Mouse (Mus musculus): Measurements from ENCODE around the gene Syngr2. TPM values are rescaled to one million over a fixed set of nuclear protein-coding genes. Genes with fewer than 3 reads are reported as not detected.
"Not testable (repeated sequence)": the region's sequence is repeated elsewhere in the genome, so short reads cannot be mapped to it uniquely, and the experiment has no call there.

The Syngr2 gene
- polyA plus RNA-seq, 1 experiment from 2014 or later: 93.2 TPM

GRCm38 (mm10) chr11:117780199-117780515 lies 29.3 kb upstream of the Syngr2 start:
- ATAC-seq (ENCODE audit: low FRiP score, low TSS enrichment): peak; percentile 17; the same call in 1 of the 2 replicates
- peak overlapping the region; percentile 65 for H3K4me3 ChIP-seq (ENCODE audit: low read length)

DNA sequence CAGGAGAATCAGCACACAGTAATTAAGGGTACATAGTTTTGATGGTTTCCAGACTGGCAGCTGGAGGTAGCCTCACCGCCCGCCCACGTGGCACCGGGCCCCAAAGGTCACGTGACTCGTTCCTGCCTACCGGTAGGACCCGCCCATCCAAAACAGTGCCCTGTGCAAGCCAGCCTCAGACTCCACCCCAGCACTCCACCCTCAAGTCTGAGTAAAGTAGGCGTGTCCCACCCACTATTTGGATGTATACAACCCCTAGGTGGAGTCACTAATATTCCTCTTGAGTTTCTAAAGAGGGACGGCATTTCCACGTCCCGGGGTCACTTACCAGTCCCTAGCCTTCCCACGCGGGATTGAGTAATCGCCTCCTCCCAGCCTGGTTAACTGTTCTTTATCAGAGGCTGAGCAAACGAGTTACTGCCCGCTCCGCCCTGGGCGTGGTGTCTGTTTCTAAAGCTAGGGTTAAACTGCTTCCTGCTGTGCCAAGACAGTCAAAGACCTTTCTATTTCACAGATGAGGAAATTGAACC lies 28.8 kb upstream of the Syngr2 start:
- Histone ChIP-seq H3K4me3 (ENCODE audit: low read length) (peak overlapping the region; percentile 65), H3K9me3 (ENCODE audit: low read length) (no peaks in the 10 kb centered on the region), H3K4me1 (ENCODE audit: insufficient read depth, low read length) (peaks cover 46% of the 10 kb centered on the region), H3K27ac (ENCODE audit: low read length) (peak overlapping the region; percentile 89), H3K4me2 (replicated peaks; ENCODE audit: low read depth, low read length) (peak overlapping the region; percentile 97), H3K27me3 (ENCODE audit: insufficient read depth, low read length) (no peaks in the 10 kb centered on the region), H3K9ac (replicated peaks; ENCODE audit: low read length) (peak overlapping the region; percentile 85), H3K36me3 (ENCODE audit: insufficient read depth, low read length) (peaks cover under 1% of the 10 kb centered on the region; the same call in 1 of the 2 replicates)
- peak; percentile 71 for ATAC-seq (ENCODE audit: low FRiP score, low TSS enrichment)
- under 1% methylated on average over 19 of the region's 19 CpGs for WGBS

More at GRCm38 (mm10) chr11:117780199-117780515, 29.3 kb upstream of the Syngr2 start:
- no peaks in the 10 kb centered on the region for H3K9me3 ChIP-seq (ENCODE audit: low read length)
- H3K9ac ChIP-seq (replicated peaks; ENCODE audit: low read length): peak overlapping the region; percentile 85
- peak overlapping the region; percentile 89 for H3K27ac ChIP-seq (ENCODE audit: low read length)
- peaks cover 46% of the 10 kb centered on the region for H3K4me1 ChIP-seq (ENCODE audit: insufficient read depth, low read length)
- no peaks in the 10 kb centered on the region for H3K27me3 ChIP-seq (ENCODE audit: insufficient read depth, low read length)
- WGBS: under 1% methylated on average over 17 of the region's 17 CpGs
- peak overlapping the region; percentile 97 for H3K4me2 ChIP-seq (replicated peaks; ENCODE audit: low read depth, low read length)
- peaks cover 5% of the 10 kb centered on the region for H3K36me3 ChIP-seq (ENCODE audit: insufficient read depth, low read length)

DNA sequence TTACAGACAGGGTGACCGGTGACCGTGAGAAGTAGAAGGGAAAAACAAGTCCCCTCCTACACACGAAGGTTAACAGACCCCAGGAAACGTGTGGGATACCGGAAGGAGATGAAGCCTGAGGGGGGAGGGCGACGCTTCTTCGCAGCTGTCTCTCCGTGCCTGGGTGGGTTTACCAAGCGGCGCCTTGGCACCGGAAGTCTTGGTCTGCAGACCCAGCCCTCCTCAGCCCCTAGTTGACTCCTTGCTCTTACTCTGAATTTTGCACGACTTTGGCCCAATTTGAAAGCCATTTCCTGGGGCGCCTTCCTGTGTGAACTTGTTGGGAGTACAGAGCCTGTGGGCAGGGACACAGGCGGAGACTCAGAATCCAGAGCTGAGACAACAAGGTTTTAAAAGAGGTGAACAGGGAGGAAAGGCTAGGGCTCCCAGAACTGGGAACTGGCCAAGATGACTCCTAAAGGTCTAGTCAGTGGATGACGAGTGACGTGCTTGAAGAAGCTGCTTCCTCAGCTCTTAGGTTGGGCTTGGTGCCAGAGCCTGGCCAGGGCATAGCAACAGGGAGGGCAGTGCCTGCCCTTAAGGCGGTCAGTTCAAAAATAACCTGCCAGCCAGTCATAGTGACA lies 28.2 kb upstream of the Syngr2 start:
- Histone ChIP-seq H3K27me3 (ENCODE audit: insufficient read depth, low read length) (no peaks in the 10 kb centered on the region), H3K36me3 (ENCODE audit: insufficient read depth, low read length) (no peaks in the 10 kb centered on the region), H3K27ac (ENCODE audit: low read length) (peak overlapping the region; percentile 89), H3K4me3 (ENCODE audit: low read length) (peak overlapping the region; percentile 65), H3K4me2 (replicated peaks; ENCODE audit: low read depth, low read length) (peak overlapping the region; percentile 97), H3K9ac (replicated peaks; ENCODE audit: low read length) (peak overlapping the region; percentile 54), H3K9me3 (ENCODE audit: low read length) (no peaks in the 10 kb centered on the region), H3K4me1 (ENCODE audit: insufficient read depth, low read length) (peaks cover 46% of the 10 kb centered on the region)
- WGBS: 12% methylated on average over 18 of the region's 18 CpGs
- ATAC-seq (ENCODE audit: low FRiP score, low TSS enrichment): no peak

GRCm38 (mm10) chr11:117781993-117782704 lies 27.3 kb upstream of the Syngr2 start, which contains the start of the genes Tmc8 and Tmc6:
Gene Tmc8 (plus strand): TSS chr11:117782076.
Gene Tmc6 (minus strand): TSS chr11:117782198.
- Histone ChIP-seq H3K27me3 (ENCODE audit: insufficient read depth, low read length) (no peaks in the 10 kb centered on the region), H3K4me3 (ENCODE audit: low read length) (peak within 1 kb of the TSS; percentile 65), H3K27ac (ENCODE audit: low read length) (peak within 1 kb of the TSS; percentile 89), H3K4me2 (replicated peaks; ENCODE audit: low read depth, low read length) (peak within 1 kb of the TSS; percentile 97), H3K9me3 (ENCODE audit: low read length) (no peaks in the 10 kb centered on the region), H3K9ac (replicated peaks; ENCODE audit: low read length) (peak within 1 kb of the TSS; percentile 70), H3K36me3 (ENCODE audit: insufficient read depth, low read length) (no peaks in the 10 kb centered on the region), H3K4me1 (ENCODE audit: insufficient read depth, low read length) (peaks cover 46% of the 10 kb centered on the region)
- no peak for ATAC-seq (ENCODE audit: low FRiP score, low TSS enrichment)
- 49% methylated on average over 24 of the region's 24 CpGs for WGBS

GRCm38 (mm10) chr11:117782705-117783034 lies 26.8 kb upstream of the Syngr2 start:
- no peaks in the 10 kb centered on the region for H3K9me3 ChIP-seq (ENCODE audit: low read length)
- no peaks in the 10 kb centered on the region for H3K27me3 ChIP-seq (ENCODE audit: insufficient read depth, low read length)
- peak overlapping the region; percentile 41 for H3K4me3 ChIP-seq (ENCODE audit: low read length)
- peak overlapping the region; percentile 62 for H3K4me2 ChIP-seq (replicated peaks; ENCODE audit: low read depth, low read length)
- 55% methylated on average over 9 of the region's 9 CpGs for WGBS
- no peak for ATAC-seq (ENCODE audit: low FRiP score, low TSS enrichment)
- H3K36me3 ChIP-seq (ENCODE audit: insufficient read depth, low read length): no peaks in the 10 kb centered on the region
- H3K4me1 ChIP-seq (ENCODE audit: insufficient read depth, low read length): peaks cover 46% of the 10 kb centered on the region
- H3K27ac ChIP-seq (ENCODE audit: low read length): peak overlapping the region; percentile 67; the same call in 1 of the 2 replicates
- H3K9ac ChIP-seq (replicated peaks; ENCODE audit: low read length): peak overlapping the region; percentile 70

DNA sequence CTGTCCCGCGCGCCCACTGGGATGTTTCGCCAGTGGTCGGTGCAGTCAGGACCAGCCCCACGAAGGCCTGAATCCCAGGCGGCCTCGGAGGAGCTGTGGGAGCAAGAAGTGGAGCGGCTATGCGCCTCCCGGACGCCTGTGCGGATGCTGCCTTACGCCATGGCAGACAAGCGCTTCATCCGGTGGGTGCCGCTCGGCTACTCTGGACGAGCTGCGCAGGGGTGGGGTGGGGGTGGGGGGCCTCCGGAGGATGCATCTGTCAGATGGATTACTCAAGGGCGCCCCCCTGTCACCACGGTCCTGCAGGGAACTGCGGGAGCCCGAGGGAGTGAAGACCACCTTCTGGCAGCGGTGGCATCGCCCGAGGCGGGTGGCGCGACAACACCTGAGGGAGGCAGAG lies 26.4 kb upstream of the Syngr2 start:
- Histone ChIP-seq H3K4me1 (ENCODE audit: insufficient read depth, low read length) (peaks cover 46% of the 10 kb centered on the region), H3K27ac (ENCODE audit: low read length) (peak overlapping the region; percentile 67; the same call in 1 of the 2 replicates), H3K36me3 (ENCODE audit: insufficient read depth, low read length) (no peaks in the 10 kb centered on the region), H3K4me2 (replicated peaks; ENCODE audit: low read depth, low read length) (peak overlapping the region; percentile 62), H3K9me3 (ENCODE audit: low read length) (no peaks in the 10 kb centered on the region), H3K27me3 (ENCODE audit: insufficient read depth, low read length) (no peaks in the 10 kb centered on the region), H3K9ac (replicated peaks; ENCODE audit: low read length) (peak overlapping the region; percentile 70), H3K4me3 (ENCODE audit: low read length) (peak overlapping the region; percentile 41)
- ATAC-seq (ENCODE audit: low FRiP score, low TSS enrichment): no peak
- 3% methylated on average over 31 of the region's 31 CpGs for WGBS

DNA sequence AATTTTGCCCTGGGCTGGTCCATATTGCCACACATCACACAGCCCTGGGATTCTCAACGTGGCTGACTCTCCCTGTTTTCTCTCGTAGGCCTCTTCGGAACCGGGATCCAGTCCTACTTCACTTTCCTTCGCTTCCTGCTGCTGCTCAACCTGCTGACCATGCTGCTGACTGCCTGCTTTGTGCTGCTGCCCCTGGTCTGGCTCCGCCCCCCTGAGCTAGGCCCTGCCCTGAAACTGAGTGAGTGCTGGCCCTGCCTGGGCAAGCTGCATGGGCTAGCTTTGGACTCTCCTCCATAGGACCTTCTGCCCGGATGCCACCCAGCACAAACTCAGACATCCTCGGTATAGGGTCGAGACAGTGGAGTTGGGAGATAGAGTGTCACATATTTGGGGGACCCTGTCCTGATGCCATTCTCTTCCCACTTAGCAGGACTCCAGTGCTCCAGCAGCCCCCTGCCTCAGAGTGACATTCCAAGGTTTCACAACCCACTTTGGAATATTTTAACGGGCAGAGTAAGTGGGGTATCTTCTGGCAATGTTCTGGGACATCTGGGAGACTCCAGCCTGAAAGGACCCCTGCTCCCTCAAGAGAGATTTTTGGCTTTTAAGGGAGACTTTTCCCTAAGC lies 25.7 kb upstream of the Syngr2 start:
- H3K36me3 ChIP-seq (ENCODE audit: insufficient read depth, low read length): no peaks in the 10 kb centered on the region
- H3K27me3 ChIP-seq (ENCODE audit: insufficient read depth, low read length): no peaks in the 10 kb centered on the region
- H3K9ac ChIP-seq (replicated peaks; ENCODE audit: low read length): peak overlapping the region; percentile 70
- 42% methylated on average over 10 of the region's 10 CpGs for WGBS
- peak overlapping the region; percentile 41 for H3K4me3 ChIP-seq (ENCODE audit: low read length)
- peak overlapping the region; percentile 62 for H3K4me2 ChIP-seq (replicated peaks; ENCODE audit: low read depth, low read length)
- no peak overlapping the region for H3K27ac ChIP-seq (ENCODE audit: low read length)
- H3K4me1 ChIP-seq (ENCODE audit: insufficient read depth, low read length): peaks cover 39% of the 10 kb centered on the region
- H3K9me3 ChIP-seq (ENCODE audit: low read length): no peaks in the 10 kb centered on the region
- no peak for ATAC-seq (ENCODE audit: low FRiP score, low TSS enrichment)

- H3K9ac ChIP-seq (replicated peaks; ENCODE audit: low read length): peak overlapping the region; percentile 1; the same call in 1 of the 2 replicates
- H3K36me3 ChIP-seq (ENCODE audit: insufficient read depth, low read length): no peaks in the 10 kb centered on the region
- WGBS: 10% methylated on average over 10 of the region's 10 CpGs
- H3K4me1 ChIP-seq (ENCODE audit: insufficient read depth, low read length): peaks cover 30% of the 10 kb centered on the region
- H3K27me3 ChIP-seq (ENCODE audit: insufficient read depth, low read length): no peaks in the 10 kb centered on the region
- no peak overlapping the region for H3K4me2 ChIP-seq (replicated peaks; ENCODE audit: low read depth, low read length)
- no peak for ATAC-seq (ENCODE audit: low FRiP score, low TSS enrichment)
- H3K4me3 ChIP-seq (ENCODE audit: low read length): no peak overlapping the region
- no peak overlapping the region for H3K27ac ChIP-seq (ENCODE audit: low read length)
- no peaks in the 10 kb centered on the region for H3K9me3 ChIP-seq (ENCODE audit: low read length)
Observed at GRCm38 (mm10) chr11:117786294-117786693, 23.2 kb upstream of the Syngr2 start.

GRCm38 (mm10) chr11:117788481-117788880 lies 21.0 kb upstream of the Syngr2 start:
- H3K4me3 ChIP-seq (ENCODE audit: low read length); H3K27me3 ChIP-seq (ENCODE audit: insufficient read depth, low read length); H3K36me3 ChIP-seq (ENCODE audit: insufficient read depth, low read length); H3K9ac ChIP-seq (replicated peaks; ENCODE audit: low read length); H3K4me2 ChIP-seq (replicated peaks; ENCODE audit: low read depth, low read length); H3K27ac ChIP-seq (ENCODE audit: low read length); H3K9me3 ChIP-seq (ENCODE audit: low read length); ATAC-seq (ENCODE audit: low FRiP score, low TSS enrichment): not testable (repeated sequence)
- WGBS: 80% methylated on average over 7 of the region's 7 CpGs
- peaks cover 25% of the 10 kb centered on the region for H3K4me1 ChIP-seq (ENCODE audit: insufficient read depth, low read length)

Measured in kidney, embryonic 16.5 days (tissue).